Mouse (Mus musculus) kidney, adult 2 months (tissue): ENCODE results near the gene Dgkb.

Source experiments
- CTCF ChIP-seq: fragments of 200-500 bp; conservative IDR thresholded peaks from 2 replicates; pipeline ENCODE4 v1.5.1; 2011; ENCODE audit warnings: low read depth, mild to moderate bottlenecking, control low read depth, low read length, moderate library complexity, mixed read lengths; ENCODE audit not compliant: insufficient read depth, insufficient read length
- POLR2A ChIP-seq: fragments of 200-500 bp; IDR thresholded peaks from one replicate; pipeline ENCODE4 v1.6.1; 2011; ENCODE audit warnings: low read depth, low read length, control low read depth

DNA sequence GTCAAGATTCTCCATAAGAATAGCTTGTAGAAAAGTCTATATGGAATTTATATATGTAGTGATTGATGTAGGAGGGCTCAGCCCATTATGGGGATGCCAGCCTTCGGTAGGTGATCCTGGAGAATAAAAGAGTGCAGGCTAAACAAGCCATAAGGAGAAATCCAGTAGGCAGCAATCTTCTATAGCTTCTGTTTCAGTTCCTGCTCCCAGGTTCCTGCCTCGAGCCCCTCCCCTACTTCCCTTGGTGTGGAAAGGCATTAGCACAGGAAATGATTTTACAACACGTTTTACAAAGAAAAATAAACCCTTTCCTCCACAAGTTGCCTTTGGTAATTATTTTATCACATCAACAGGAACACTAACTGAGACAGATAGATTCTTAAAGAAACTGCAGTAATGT is 850.7 kb downstream of the Dgkb start:
- TF ChIP-seq CTCF (no peak), POLR2A (no peak)
